ENCODE assay signal across 16 mouse cellular contexts in genomic region chr4:134051912-134052311, GRCm38 (mm10). TPM values are rescaled to one million over a fixed set of nuclear protein-coding genes. Genes with fewer than 3 reads are reported as not detected.
"Had no signal": no experiment of that assay in that cellular context is flagged by ENCODE, and none has a peak within 500 bp of the region (broad histone marks: within the 10 kb centered on the region; RNA-seq: fewer than 3 reads in every experiment).

No protein-coding gene starts in this region.

- H3K27ac ChIP-seq: lung, embryonic 15.5 days; macrophage; midbrain, embryonic 13.5 days; midbrain, embryonic 15.5 days; neural tube, embryonic 12.5 days; stomach, embryonic 15.5 days; stomach, postnatal 0 days had no signal

- H3K27me3 ChIP-seq: lung, embryonic 15.5 days; midbrain, embryonic 13.5 days; midbrain, embryonic 15.5 days; neural tube, embryonic 12.5 days; stomach, embryonic 15.5 days had no signal

- ATAC-seq: liver, postnatal 0 days; lung, postnatal 0 days; midbrain, embryonic 13.5 days; midbrain, embryonic 15.5 days had no signal

- H3K9me3 ChIP-seq: lung, embryonic 15.5 days; midbrain, embryonic 13.5 days; midbrain, embryonic 15.5 days; neural tube, embryonic 12.5 days; stomach, embryonic 15.5 days had no signal

- H3K4me3 ChIP-seq: lung, embryonic 15.5 days; midbrain, embryonic 13.5 days; midbrain, embryonic 15.5 days; neural tube, embryonic 12.5 days; stomach, embryonic 15.5 days had no signal

- DNase-seq: liver, postnatal 0 days; lung, adult 2 months; lung, postnatal 36 days had no signal

- H3K36me3 ChIP-seq: lung, embryonic 15.5 days; midbrain, embryonic 13.5 days; midbrain, embryonic 15.5 days; neural tube, embryonic 12.5 days; stomach, embryonic 15.5 days had no signal

- H3K9ac ChIP-seq: liver, postnatal 0 days; lung, embryonic 15.5 days; midbrain, embryonic 13.5 days; midbrain, embryonic 15.5 days; neural tube, embryonic 12.5 days; stomach, embryonic 15.5 days had no signal

- H3K4me2 ChIP-seq: lung, embryonic 15.5 days; midbrain, embryonic 13.5 days; midbrain, embryonic 15.5 days; neural tube, embryonic 12.5 days; stomach, embryonic 15.5 days had no signal

RNA-seq across cellular contexts. Expression of gene Zfp683, which starts 1.7 kb away (rescaled TPM):
- total RNA-seq: megakaryocyte progenitor cell, adult 5-6 weeks; midbrain, postnatal 0 days; monocyte, adult 5-6 weeks had no signal
- polyA plus RNA-seq: liver, postnatal 0 days; lung, embryonic 15.5 days; lung, postnatal 0 days; macrophage; midbrain, embryonic 13.5 days; midbrain, embryonic 15.5 days; midbrain, postnatal 0 days; neural tube, embryonic 12.5 days; neural tube, embryonic 14.5 days; stomach, embryonic 15.5 days; stomach, postnatal 0 days had no signal

RNA-seq across cellular contexts. Expression of gene Crybg2, which starts 8.7 kb away (rescaled TPM):
- polyA plus RNA-seq: macrophage had no signal

RNA-seq across cellular contexts. Expression of gene Lin28a, which starts 33.3 kb away (rescaled TPM):
- polyA plus RNA-seq: lung, postnatal 0 days; macrophage; stomach, postnatal 0 days; urinary bladder, adult 2 months had no signal
